Mouse (Mus musculus) cerebellum, adult 2 months (tissue): ENCODE data around the gene Cyp2a5. TPM values are rescaled to one million over a fixed set of nuclear protein-coding genes. Genes with fewer than 3 reads are reported as not detected.

ENCODE experiments used
- polyA plus RNA-seq: library from polyadenylated mRNA; depleted of rRNA; stranded (reverse); fragments of >200 nt; gene quantifications from 2 replicates; pipeline ENCODE4 v1.2.3, GENCODE M21; 2012; rRNA removed

Gene Cyp2a5
- polyA plus RNA-seq, 1 experiment: not detected

Other genes with a start within 250 kb of the Cyp2a5 start
- not detected in 2 replicates for gene Vmn1r185, start 216.8 kb upstream of the Cyp2a5 start, polyA plus RNA-seq
- not detected in 2 replicates for gene Cyp2b23, start 148.9 kb upstream of the Cyp2a5 start, polyA plus RNA-seq
- gene Cyp2b19, start 78.2 kb upstream of the Cyp2a5 start, polyA plus RNA-seq: not detected in 2 replicates
- not detected in 2 replicates for gene Cyp2g1, start 26.4 kb upstream of the Cyp2a5 start, polyA plus RNA-seq
- gene Cyp2a22, start 104.1 kb downstream of the Cyp2a5 start, polyA plus RNA-seq: not detected in 2 replicates
- not detected in 2 replicates for gene Cyp2a12, start 193.8 kb downstream of the Cyp2a5 start, polyA plus RNA-seq